Mouse (Mus musculus) Muller cell, postnatal 12 days (primary cell): ENCODE measurements around the gene Gm9195.

ENCODE experiments used
- DNase-seq: peaks from one replicate; pipeline ENCODE4 v3.0.0-alpha.2; 2015; ENCODE audit errors: inconsistent ontology term

Gm9195 gene

GRCm38 (mm10) chr14:72442936-72443335 lies 48.7 kb downstream of the Gm9195 start:
- no peak for DNase-seq

- no peak for DNase-seq
Observed at GRCm38 (mm10) chr14:72440929-72441328, 50.7 kb downstream of the Gm9195 start.

DNA sequence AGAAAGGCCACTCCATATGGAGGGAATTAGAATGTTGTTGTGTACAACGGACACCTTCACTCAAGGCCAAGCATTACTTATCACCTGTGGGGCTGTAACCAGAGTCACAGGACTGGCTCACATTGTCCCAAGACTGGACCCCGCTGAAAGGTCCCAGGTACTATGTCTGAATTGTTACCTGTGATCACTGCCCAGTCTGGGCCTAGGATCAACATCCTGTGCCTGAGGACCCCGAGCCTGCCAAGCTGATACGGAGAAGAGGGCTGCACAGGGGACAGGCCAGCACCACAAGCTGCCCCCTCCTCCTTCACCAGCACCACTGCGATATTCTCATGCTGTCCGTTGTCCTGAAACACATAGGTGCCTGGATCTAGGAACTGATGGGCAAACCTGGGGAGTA lies 51.2 kb downstream of the Gm9195 start:
- DNase-seq, result no peak

- no peak for DNase-seq
Observed at GRCm38 (mm10) chr14:72438976-72439375, 52.7 kb downstream of the Gm9195 start.

GRCm38 (mm10) chr14:72389696-72390095 lies 101.9 kb downstream of the Gm9195 start:
- DNase-seq, result peak; percentile 22

DNA sequence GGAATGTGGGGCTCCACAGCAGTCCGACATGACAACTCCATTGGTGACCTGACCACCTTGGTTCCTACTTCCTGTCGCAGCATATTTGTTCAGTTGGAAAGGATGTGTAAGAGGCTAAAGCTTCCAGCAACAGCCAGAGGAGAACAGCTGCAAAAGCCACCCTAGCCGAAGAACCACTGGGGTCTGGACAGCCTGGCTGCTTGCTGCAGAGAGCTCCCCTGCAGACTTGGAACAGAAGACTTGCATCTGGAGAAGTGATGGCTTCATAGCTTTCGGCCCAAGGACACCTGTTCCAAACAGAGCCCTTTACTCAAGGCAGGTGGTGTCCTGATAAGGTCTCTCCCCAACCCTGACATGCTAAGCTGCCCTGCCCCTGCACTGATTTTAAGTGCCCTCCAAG lies 102.3 kb downstream of the Gm9195 start:
- DNase-seq, result no peak

DNA sequence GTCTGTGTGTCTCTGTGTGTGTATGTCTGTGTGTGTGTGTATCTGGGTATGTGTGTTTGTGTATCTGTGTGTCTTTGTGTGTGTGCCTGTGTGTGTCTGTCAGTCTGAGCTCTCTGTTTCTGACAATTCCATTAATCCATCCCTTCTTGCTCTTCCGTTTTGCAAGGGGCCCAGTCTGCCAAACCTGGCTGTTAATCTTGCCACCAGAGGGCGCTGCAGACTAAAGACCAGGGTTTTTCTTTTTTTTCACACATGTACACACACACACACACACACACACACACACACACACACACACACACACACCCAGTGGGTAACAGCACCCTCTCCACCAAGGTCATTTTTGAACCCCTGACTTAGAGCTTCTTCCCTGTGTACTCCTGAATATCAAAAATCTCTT lies 114.4 kb downstream of the Gm9195 start:
- peak; percentile 9 for DNase-seq
